Mouse (Mus musculus): Measurements from ENCODE around the gene Raver1. TPM values are rescaled to one million over a fixed set of nuclear protein-coding genes. Genes with fewer than 3 reads are reported as not detected.

The Raver1 gene
- polyA plus RNA-seq (2014; fragmentation: Illumina TruSeq; extraction: RNeasy Lipid Tissue Mini Kit (QIAGEN cat#74804); ENCODE audit: low read depth, low replicate concordance), result 32.1 TPM

GRCm38 (mm10) chr9:21091707-21092320 is at the start of gene Raver1, which contains the start of gene Gm38431:
Gene Raver1 (minus strand): TSS chr9:21092008.
Gene Gm38431 (minus strand): TSS chr9:21091997.

GRCm38 (mm10) chr9:21131059-21131956 is 39.5 kb upstream of the Raver1 start, which contains the start of gene Tyk2:
Gene Tyk2 (minus strand): TSS chr9:21131243.

GRCm38 (mm10) chr9:21073044-21073840 is 18.6 kb downstream of the Raver1 start, which contains the start of the genes Gm49373 and Fdx1l:
Gene Gm49373 (minus strand): TSS chr9:21073096.
Gene Fdx1l (minus strand): TSS chr9:21073614.

DNA sequence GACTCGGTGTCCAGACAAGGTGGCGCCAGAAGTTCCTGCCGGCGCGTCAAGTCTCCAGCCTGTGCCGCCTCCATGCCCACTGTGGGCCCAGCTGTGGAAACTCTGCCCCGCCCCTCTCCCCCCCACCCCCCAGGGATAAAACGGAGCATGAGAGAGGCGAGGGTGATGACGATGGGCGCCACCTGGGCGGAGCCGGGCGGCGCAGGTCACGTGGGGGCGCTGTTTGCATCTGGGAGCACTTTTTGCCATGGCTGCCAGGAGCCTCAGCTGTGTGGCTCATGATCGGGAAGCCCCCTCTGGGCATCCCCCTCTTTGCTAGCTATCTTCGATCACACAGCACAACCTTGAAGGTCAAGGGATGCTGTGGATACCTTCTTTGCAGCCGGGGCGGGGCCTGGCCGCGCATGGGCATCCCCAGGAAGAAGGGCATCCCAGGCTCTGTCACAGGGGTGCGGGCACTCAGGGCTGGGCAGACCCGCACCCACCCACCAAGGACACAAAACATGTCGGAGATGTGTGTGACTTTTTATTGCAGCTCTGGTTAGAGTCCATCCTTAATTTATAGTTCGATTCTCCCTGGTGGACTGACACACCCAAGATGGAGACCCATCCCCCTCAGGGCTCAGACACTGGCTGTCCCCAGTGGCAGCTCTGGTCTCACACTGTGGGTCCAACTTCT is 24.7 kb downstream of the Raver1 start, which contains the start of gene Zglp1:
Zglp1 (minus strand) TSS at position 88 of the 679 bp plus-strand sequence.

GRCm38 (mm10) chr9:21031896-21032351 is 59.9 kb downstream of the Raver1 start, which contains the start of gene Icam5:
Gene Icam5 (plus strand): TSS chr9:21032073.

DNA sequence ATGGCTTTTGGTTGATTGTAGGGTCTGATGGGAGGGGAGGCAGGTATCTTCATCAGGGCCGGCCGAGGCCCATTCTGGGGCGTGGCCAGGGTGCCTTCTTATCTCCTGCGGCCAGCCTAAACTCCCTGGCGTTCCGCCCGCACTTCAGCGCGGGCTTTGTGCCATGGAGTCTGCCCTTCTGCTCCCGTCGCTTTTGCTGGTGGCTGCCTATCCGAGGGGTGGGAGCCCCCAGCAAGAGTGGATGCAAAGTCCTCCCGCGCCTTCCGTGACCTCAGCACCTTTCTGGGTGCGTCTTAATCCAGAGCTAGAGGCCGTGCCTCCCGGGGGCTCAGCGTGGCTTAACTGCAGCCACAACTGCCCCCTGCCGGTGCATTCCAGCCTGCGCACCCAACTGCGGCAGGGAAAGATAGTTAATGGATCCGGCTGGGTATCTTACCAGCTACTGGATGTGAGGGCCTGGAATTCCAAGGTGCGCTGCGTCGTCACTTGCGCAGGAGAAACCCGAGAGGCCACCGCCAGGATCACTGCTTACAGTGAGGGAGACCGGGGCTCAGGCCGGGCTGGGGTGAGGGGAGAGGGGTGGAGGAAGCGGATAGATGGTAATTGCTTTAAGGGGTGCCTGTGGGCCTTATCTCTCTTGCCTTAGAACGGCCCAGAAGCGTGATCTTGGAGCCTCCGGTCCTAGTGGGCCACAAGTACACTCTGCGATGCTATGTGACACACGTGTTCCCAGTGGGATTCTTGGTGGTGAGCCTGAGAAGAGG is 62.3 kb downstream of the Raver1 start, which contains the start of gene Icam4:
Icam4 (plus strand) TSS at position 83 of the 764 bp plus-strand sequence.

Other genes with a start within 250 kb of the Raver1 start
- 49.7 TPM for gene A230050P20Rik, start 223.4 kb downstream of the Raver1 start, polyA plus RNA-seq (2014; fragmentation: Illumina TruSeq; extraction: RNeasy Lipid Tissue Mini Kit (QIAGEN cat#74804); ENCODE audit: low read depth, low replicate concordance)
- gene Angptl6, start 212.3 kb downstream of the Raver1 start, polyA plus RNA-seq (2014; fragmentation: Illumina TruSeq; extraction: RNeasy Lipid Tissue Mini Kit (QIAGEN cat#74804); ENCODE audit: low read depth, low replicate concordance), result 2.5 TPM
- gene Ppan, start 203.8 kb downstream of the Raver1 start, polyA plus RNA-seq (2014; fragmentation: Illumina TruSeq; extraction: RNeasy Lipid Tissue Mini Kit (QIAGEN cat#74804); ENCODE audit: low read depth, low replicate concordance), result 19.4 TPM
- gene Eif3g, start 193.4 kb downstream of the Raver1 start, polyA plus RNA-seq (2014; fragmentation: Illumina TruSeq; extraction: RNeasy Lipid Tissue Mini Kit (QIAGEN cat#74804); ENCODE audit: low read depth, low replicate concordance), result 137 TPM
- gene Dnmt1, start 132.1 kb downstream of the Raver1 start, polyA plus RNA-seq (2014; fragmentation: Illumina TruSeq; extraction: RNeasy Lipid Tissue Mini Kit (QIAGEN cat#74804); ENCODE audit: low read depth, low replicate concordance), result 16.9 TPM
- gene S1pr2, start 115.2 kb downstream of the Raver1 start, polyA plus RNA-seq (2014; fragmentation: Illumina TruSeq; extraction: RNeasy Lipid Tissue Mini Kit (QIAGEN cat#74804); ENCODE audit: low read depth, low replicate concordance), result 2.8 TPM
- 49.4 TPM for gene Mrpl4, start 89.3 kb downstream of the Raver1 start, polyA plus RNA-seq (2014; fragmentation: Illumina TruSeq; extraction: RNeasy Lipid Tissue Mini Kit (QIAGEN cat#74804); ENCODE audit: low read depth, low replicate concordance)
- 14.0 TPM for gene Icam1, start 76.0 kb downstream of the Raver1 start, polyA plus RNA-seq (2014; fragmentation: Illumina TruSeq; extraction: RNeasy Lipid Tissue Mini Kit (QIAGEN cat#74804); ENCODE audit: low read depth, low replicate concordance)
- gene Icam4, start 62.6 kb downstream of the Raver1 start, polyA plus RNA-seq (2014; fragmentation: Illumina TruSeq; extraction: RNeasy Lipid Tissue Mini Kit (QIAGEN cat#74804); ENCODE audit: low read depth, low replicate concordance), result 0.32 TPM
- not detected for gene Icam5, start 59.9 kb downstream of the Raver1 start, polyA plus RNA-seq (2014; fragmentation: Illumina TruSeq; extraction: RNeasy Lipid Tissue Mini Kit (QIAGEN cat#74804); ENCODE audit: low read depth, low replicate concordance)
- gene Zglp1, start 24.9 kb downstream of the Raver1 start, polyA plus RNA-seq (2014; fragmentation: Illumina TruSeq; extraction: RNeasy Lipid Tissue Mini Kit (QIAGEN cat#74804); ENCODE audit: low read depth, low replicate concordance), result not detected
- not detected for gene Gm49373, start 18.9 kb downstream of the Raver1 start, polyA plus RNA-seq (2014; fragmentation: Illumina TruSeq; extraction: RNeasy Lipid Tissue Mini Kit (QIAGEN cat#74804); ENCODE audit: low read depth, low replicate concordance)
- gene Fdx1l, start 18.4 kb downstream of the Raver1 start, polyA plus RNA-seq (2014; fragmentation: Illumina TruSeq; extraction: RNeasy Lipid Tissue Mini Kit (QIAGEN cat#74804); ENCODE audit: low read depth, low replicate concordance), result 38.2 TPM
- gene Gm38431, start within 50 bp of the Raver1 start, polyA plus RNA-seq (2014; fragmentation: Illumina TruSeq; extraction: RNeasy Lipid Tissue Mini Kit (QIAGEN cat#74804); ENCODE audit: low read depth, low replicate concordance), result 1.4 TPM
- 17.2 TPM for gene Tyk2, start 39.2 kb upstream of the Raver1 start, polyA plus RNA-seq (2014; fragmentation: Illumina TruSeq; extraction: RNeasy Lipid Tissue Mini Kit (QIAGEN cat#74804); ENCODE audit: low read depth, low replicate concordance)
- 120 TPM for gene Cdc37, start 58.0 kb upstream of the Raver1 start, polyA plus RNA-seq (2014; fragmentation: Illumina TruSeq; extraction: RNeasy Lipid Tissue Mini Kit (QIAGEN cat#74804); ENCODE audit: low read depth, low replicate concordance)
- 16.0 TPM for gene Pde4a, start 73.7 kb upstream of the Raver1 start, polyA plus RNA-seq (2014; fragmentation: Illumina TruSeq; extraction: RNeasy Lipid Tissue Mini Kit (QIAGEN cat#74804); ENCODE audit: low read depth, low replicate concordance)
- gene Keap1, start 147.4 kb upstream of the Raver1 start, polyA plus RNA-seq (2014; fragmentation: Illumina TruSeq; extraction: RNeasy Lipid Tissue Mini Kit (QIAGEN cat#74804); ENCODE audit: low read depth, low replicate concordance), result 33.5 TPM
- not detected for gene S1pr5, start 156.4 kb upstream of the Raver1 start, polyA plus RNA-seq (2014; fragmentation: Illumina TruSeq; extraction: RNeasy Lipid Tissue Mini Kit (QIAGEN cat#74804); ENCODE audit: low read depth, low replicate concordance)
- gene Atg4d, start 173.3 kb upstream of the Raver1 start, polyA plus RNA-seq (2014; fragmentation: Illumina TruSeq; extraction: RNeasy Lipid Tissue Mini Kit (QIAGEN cat#74804); ENCODE audit: low read depth, low replicate concordance), result 18.9 TPM
- 30.1 TPM for gene Kri1, start 196.0 kb upstream of the Raver1 start, polyA plus RNA-seq (2014; fragmentation: Illumina TruSeq; extraction: RNeasy Lipid Tissue Mini Kit (QIAGEN cat#74804); ENCODE audit: low read depth, low replicate concordance)
- gene Cdkn2d, start 199.4 kb upstream of the Raver1 start, polyA plus RNA-seq (2014; fragmentation: Illumina TruSeq; extraction: RNeasy Lipid Tissue Mini Kit (QIAGEN cat#74804); ENCODE audit: low read depth, low replicate concordance), result 13.7 TPM
- 73.5 TPM for gene Ap1m2, start 220.3 kb upstream of the Raver1 start, polyA plus RNA-seq (2014; fragmentation: Illumina TruSeq; extraction: RNeasy Lipid Tissue Mini Kit (QIAGEN cat#74804); ENCODE audit: low read depth, low replicate concordance)
- 39.7 TPM for gene Slc44a2, start 228.7 kb upstream of the Raver1 start, polyA plus RNA-seq (2014; fragmentation: Illumina TruSeq; extraction: RNeasy Lipid Tissue Mini Kit (QIAGEN cat#74804); ENCODE audit: low read depth, low replicate concordance)

All from adipose tissue, adult 10 weeks (tissue).